Mouse (Mus musculus): ENCODE results near the gene Vegfa. TPM values are rescaled to one million over a fixed set of nuclear protein-coding genes. Genes with fewer than 3 reads are reported as not detected.

Vegfa gene
- 346 and 364 TPM in 2 replicates for polyA plus RNA-seq (2012; rRNA removed)

GRCm38 (mm10) chr17:46032257-46032991, at the start of gene Vegfa:
Gene Vegfa (minus strand): TSS chr17:46032369.

Other genes starting within 250 kb of the Vegfa start
- 38.1 and 43.1 TPM in 2 replicates for gene Mrps18a, start 78.6 kb upstream of the Vegfa start, polyA plus RNA-seq (2012; rRNA removed)
- gene Rsph9, start 111.8 kb upstream of the Vegfa start, polyA plus RNA-seq (2012; rRNA removed) = 30.2 and 32.9 TPM in 2 replicates
- 12.6 and 18.3 TPM in 2 replicates for gene Mad2l1bp, start 121.2 kb upstream of the Vegfa start, polyA plus RNA-seq (2012; rRNA removed)
- gene Gtpbp2, start 128.7 kb upstream of the Vegfa start, polyA plus RNA-seq (2012; rRNA removed) = 119 and 122 TPM in 2 replicates
- gene Polh, start 170.3 kb upstream of the Vegfa start, polyA plus RNA-seq (2012; rRNA removed) = 6.9 and 7.8 TPM in 2 replicates
- gene Xpo5, start 170.4 kb upstream of the Vegfa start, polyA plus RNA-seq (2012; rRNA removed) = 35.4 and 37.4 TPM in 2 replicates
- 70.9 and 83.1 TPM in 2 replicates for gene Polr1c, start 215.7 kb upstream of the Vegfa start, polyA plus RNA-seq (2012; rRNA removed)
- gene Yipf3, start 215.7 kb upstream of the Vegfa start, polyA plus RNA-seq (2012; rRNA removed) = 332 and 400 TPM in 2 replicates
- gene Lrrc73, start 221.2 kb upstream of the Vegfa start, polyA plus RNA-seq (2012; rRNA removed) = 11.6 and 14.3 TPM in 2 replicates